Mouse (Mus musculus): ENCODE results near the gene Dgki. TPM values are rescaled to one million over a fixed set of nuclear protein-coding genes. Genes with fewer than 3 reads are reported as not detected.

Dgki gene
- total and polyA plus RNA-seq, 3 experiments: not detected

GRCm38 (mm10) chr6:37325906-37326602 lies 26.1 kb upstream of the Dgki start:
- DNase-seq (ENCODE audit: low read depth, low spot score): no peak
- H3K27me3 ChIP-seq (ENCODE audit: control insufficient read depth in 1 of 2, insufficient read depth in 2 of 2, low read length in 2 of 2): no peaks in the 10 kb centered on the region
- H3K27ac ChIP-seq (ENCODE audit: control insufficient read depth, low read depth, low read length): no peak overlapping the region
- H3K79me2 ChIP-seq (ENCODE audit: control insufficient read depth, insufficient read depth, low read length, poor library complexity): no peaks in the 10 kb centered on the region
- H3K4me3 ChIP-seq (ENCODE audit: control insufficient read depth in 1 of 2, insufficient read depth in 1 of 2, low read depth in 2 of 2, low read length in 2 of 2): no peak overlapping the region
- no peak overlapping the region for H3K9ac ChIP-seq (ENCODE audit: control insufficient read depth, low read depth, low read length, poor library complexity, severe bottlenecking)
- H3K4me1 ChIP-seq (ENCODE audit: control insufficient read depth in 1 of 2, insufficient read depth in 2 of 2, low read length in 2 of 2): no peaks in the 10 kb centered on the region
- TF ChIP-seq MYB (IDR thresholded peaks at IDR 0.05; ENCODE audit: low read depth, low read length) (no peak), TBP (IDR thresholded peaks at IDR 0.05; ENCODE audit: low read depth, low read length) (no peak), HCFC1 (IDR thresholded peaks at IDR 0.05; ENCODE audit: low read depth, low read length) (no peak), CHD1 (IDR thresholded peaks at IDR 0.05; ENCODE audit: low read depth, low read length) (no peak), UBTF (IDR thresholded peaks at IDR 0.05; ENCODE audit: borderline replicate concordance, insufficient read depth, low read depth, low read length) (no peak), SMC3 (IDR thresholded peaks at IDR 0.05; ENCODE audit: low read depth, low read length) (no peak), POLR2A (IDR thresholded peaks at IDR 0.05; ENCODE audit: control insufficient read depth in 1 of 2, insufficient read depth in 1 of 2, low read depth in 1 of 2, low read length in 2 of 2, poor library complexity in 1 of 2) (no peak)
- H3K36me3 ChIP-seq (ENCODE audit: control insufficient read depth in 1 of 2, insufficient read depth in 2 of 2, low read length in 2 of 2): no peaks in the 10 kb centered on the region
- H3K9me3 ChIP-seq (replicated peaks; ENCODE audit: insufficient read depth, low read length): no peaks in the 10 kb centered on the region

- DNase-seq (ENCODE audit: low read depth, low spot score): no peak
- Histone ChIP-seq H3K9ac (ENCODE audit: control insufficient read depth, low read depth, low read length, poor library complexity, severe bottlenecking) (no peak overlapping the region), H3K9me3 (replicated peaks; ENCODE audit: insufficient read depth, low read length) (no peaks in the 10 kb centered on the region), H3K36me3 (ENCODE audit: control insufficient read depth in 1 of 2, insufficient read depth in 2 of 2, low read length in 2 of 2) (no peaks in the 10 kb centered on the region), H3K4me1 (ENCODE audit: control insufficient read depth in 1 of 2, insufficient read depth in 2 of 2, low read length in 2 of 2) (no peaks in the 10 kb centered on the region), H3K27ac (ENCODE audit: control insufficient read depth, low read depth, low read length) (no peak overlapping the region), H3K27me3 (ENCODE audit: control insufficient read depth in 1 of 2, insufficient read depth in 2 of 2, low read length in 2 of 2) (no peaks in the 10 kb centered on the region), H3K79me2 (ENCODE audit: control insufficient read depth, insufficient read depth, low read length, poor library complexity) (no peaks in the 10 kb centered on the region), H3K4me3 (ENCODE audit: control insufficient read depth in 1 of 2, insufficient read depth in 1 of 2, low read depth in 2 of 2, low read length in 2 of 2) (no peak overlapping the region)
- TF ChIP-seq NRF1 (IDR thresholded peaks at IDR 0.05; ENCODE audit: insufficient read depth, low read depth, low read length, poor library complexity, severe bottlenecking) (no peak), GATA1 (IDR thresholded peaks at IDR 0.05; ENCODE audit: low read depth, low read length) (no peak), ELF1 (IDR thresholded peaks at IDR 0.05; ENCODE audit: low read depth, low read length) (no peak), USF1 (IDR thresholded peaks at IDR 0.05; ENCODE audit: low read depth, low read length) (no peak), UBTF (IDR thresholded peaks at IDR 0.05; ENCODE audit: borderline replicate concordance, insufficient read depth, low read depth, low read length) (no peak)
Observed at GRCm38 (mm10) chr6:37325076-37325475, 25.1 kb upstream of the Dgki start.

- no peak for DNase-seq (ENCODE audit: low read depth, low spot score)
- H3K27me3 ChIP-seq (ENCODE audit: control insufficient read depth in 1 of 2, insufficient read depth in 2 of 2, low read length in 2 of 2): no peaks in the 10 kb centered on the region
- no peak overlapping the region for H3K27ac ChIP-seq (ENCODE audit: control insufficient read depth, low read depth, low read length)
- no peaks in the 10 kb centered on the region for H3K4me1 ChIP-seq (ENCODE audit: control insufficient read depth in 1 of 2, insufficient read depth in 2 of 2, low read length in 2 of 2)
- TF ChIP-seq ZKSCAN1 (IDR thresholded peaks at IDR 0.05; ENCODE audit: low read depth, low read length) (no peak), KAT2A (conservative IDR thresholded peaks at IDR 0.05; ENCODE audit: low read depth, low read length) (no peak), POLR2AphosphoS2 (IDR thresholded peaks at IDR 0.05; ENCODE audit: low read length) (no peak), BHLHE40 (IDR thresholded peaks at IDR 0.05; ENCODE audit: borderline replicate concordance, low read depth, low read length) (no peak), CTCF (IDR thresholded peaks at IDR 0.05 in 2 of 3, conservative IDR thresholded peaks at IDR 0.05 in 1 of 3; ENCODE audit: control insufficient read depth in 1 of 3, insufficient read depth in 1 of 3, low read depth in 2 of 3, low read length in 3 of 3, poor library complexity in 1 of 3, severe bottlenecking in 1 of 3) (no peak), HCFC1 (IDR thresholded peaks at IDR 0.05; ENCODE audit: low read depth, low read length) (no peak), ZNF384 (IDR thresholded peaks at IDR 0.05; ENCODE audit: low read depth, low read length) (no peak), E2F4 (IDR thresholded peaks at IDR 0.05; ENCODE audit: borderline replicate concordance, low read depth, low read length) (no peak), POLR2A (IDR thresholded peaks at IDR 0.05; ENCODE audit: control insufficient read depth in 1 of 2, insufficient read depth in 1 of 2, low read depth in 1 of 2, low read length in 2 of 2, poor library complexity in 1 of 2) (no peak), MAX (IDR thresholded peaks at IDR 0.05; ENCODE audit: low read length) (no peak), SIN3A (IDR thresholded peaks at IDR 0.05; ENCODE audit: low read length) (no peak), ELF1 (IDR thresholded peaks at IDR 0.05; ENCODE audit: low read depth, low read length) (no peak), RCOR1 (IDR thresholded peaks at IDR 0.05; ENCODE audit: low read depth, low read length) (no peak), TAL1 (IDR thresholded peaks at IDR 0.05; ENCODE audit: low read length) (no peak), CHD2 (IDR thresholded peaks at IDR 0.05; ENCODE audit: low read length) (no peak), SMC3 (IDR thresholded peaks at IDR 0.05; ENCODE audit: low read depth, low read length) (no peak), JUND (IDR thresholded peaks at IDR 0.05; ENCODE audit: low read depth, low read length) (no peak)
- H3K36me3 ChIP-seq (ENCODE audit: control insufficient read depth in 1 of 2, insufficient read depth in 2 of 2, low read length in 2 of 2): no peaks in the 10 kb centered on the region
- H3K79me2 ChIP-seq (ENCODE audit: control insufficient read depth, insufficient read depth, low read length, poor library complexity): no peaks in the 10 kb centered on the region
- no peaks in the 10 kb centered on the region for H3K9me3 ChIP-seq (replicated peaks; ENCODE audit: insufficient read depth, low read length)
- no peak overlapping the region for H3K9ac ChIP-seq (ENCODE audit: control insufficient read depth, low read depth, low read length, poor library complexity, severe bottlenecking)
- H3K4me3 ChIP-seq (ENCODE audit: control insufficient read depth in 1 of 2, insufficient read depth in 1 of 2, low read depth in 2 of 2, low read length in 2 of 2): no peak overlapping the region
Observed at GRCm38 (mm10) chr6:37322641-37323040, 22.7 kb upstream of the Dgki start.
